Mouse (Mus musculus): ENCODE data around the gene Spata13.

Gene Spata13

DNA sequence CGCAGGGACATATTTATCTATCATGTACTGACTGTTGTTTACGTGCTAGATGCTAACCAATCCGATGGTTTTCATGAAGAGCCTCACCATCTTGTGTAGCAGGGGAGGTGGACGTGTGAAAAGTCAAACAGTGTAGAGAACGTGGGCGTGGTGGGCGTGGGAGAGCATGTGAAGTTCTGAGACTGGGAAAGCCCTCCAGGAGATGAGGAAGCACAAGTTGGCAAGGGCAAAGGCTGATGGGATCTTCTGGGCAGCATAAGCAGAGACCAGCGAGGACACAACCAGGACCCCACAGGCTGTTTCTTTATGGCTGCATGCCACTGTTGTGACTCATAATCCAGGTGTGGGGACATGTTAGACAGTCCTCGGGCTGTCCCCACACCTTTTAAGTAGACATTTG is 5.4 kb downstream of the Spata13 start:
- no peak for DNase-seq (ENCODE audit: low spot score)

DNA sequence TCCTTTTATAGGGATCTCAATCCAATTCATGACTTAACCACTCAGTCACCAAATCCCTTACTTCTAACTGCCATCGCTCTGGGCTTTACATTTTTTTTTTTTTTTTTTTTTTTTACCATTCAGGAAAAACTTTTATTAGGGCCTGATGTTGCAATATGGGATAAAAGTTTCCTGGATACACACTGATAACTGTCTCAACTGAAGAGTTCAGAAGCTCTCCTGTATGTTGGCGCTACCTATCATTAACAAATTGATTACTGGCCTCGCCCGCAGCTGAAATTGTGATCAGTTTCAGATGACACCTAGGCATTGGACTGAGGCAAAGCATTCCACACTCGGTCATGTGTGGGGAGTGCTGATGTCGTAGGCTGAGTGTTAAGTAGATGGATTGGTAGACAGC is 7.3 kb downstream of the Spata13 start:
- no peak for DNase-seq (ENCODE audit: low spot score)

DNA sequence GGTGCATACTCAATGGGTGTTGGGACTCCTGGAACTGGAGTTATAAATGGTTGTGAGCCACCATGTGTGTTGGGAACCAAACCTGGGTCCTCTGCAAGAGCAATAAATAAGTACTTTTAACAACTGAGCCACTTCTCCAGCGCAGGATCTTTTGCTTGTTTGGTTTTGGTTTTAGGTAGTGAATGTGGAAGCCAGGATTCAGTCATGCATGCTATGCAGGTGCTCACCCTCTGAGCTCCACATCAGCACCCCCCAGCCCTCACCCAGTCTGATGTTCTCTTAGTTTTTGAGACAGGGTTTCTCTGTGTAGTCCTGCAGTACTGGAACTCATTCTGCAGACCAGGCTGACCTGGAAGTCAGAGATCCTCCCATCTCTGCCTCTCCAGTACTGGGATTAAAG is 8.3 kb downstream of the Spata13 start:
- DNase-seq (ENCODE audit: low spot score) = no peak

- no peak for DNase-seq (ENCODE audit: low spot score)
Measured at GRCm38 (mm10) chr14:60643098-60643870, 9.5 kb downstream of the Spata13 start.

- no peak for DNase-seq (ENCODE audit: low spot score)
Measured at GRCm38 (mm10) chr14:60646373-60646772, 12.6 kb downstream of the Spata13 start.

DNA sequence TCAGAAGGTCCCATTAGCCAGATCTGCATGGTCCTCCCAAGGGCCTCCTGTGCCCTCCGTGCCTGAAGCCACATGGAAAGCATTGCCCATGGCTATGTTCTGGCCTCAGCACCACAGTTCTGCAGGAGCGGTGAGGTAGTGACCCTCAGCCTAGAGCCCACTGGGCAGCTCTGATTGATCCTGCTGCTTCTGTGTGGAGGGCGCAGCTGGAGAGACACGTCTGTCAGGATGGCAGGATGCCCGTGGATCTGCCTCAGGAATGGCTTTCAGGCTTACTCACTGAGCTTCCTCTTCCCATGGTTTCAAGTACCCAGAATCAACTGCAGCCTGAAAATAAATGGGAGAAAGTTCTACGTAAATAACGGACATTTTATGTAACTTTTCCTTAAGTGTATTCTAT is 14.1 kb downstream of the Spata13 start:
- no peak for DNase-seq (ENCODE audit: low spot score)

GRCm38 (mm10) chr14:60648956-60649355 is 15.2 kb downstream of the Spata13 start:
- no peak for DNase-seq (ENCODE audit: low spot score)

- no peak for DNase-seq (ENCODE audit: low spot score)
Measured at GRCm38 (mm10) chr14:60653184-60653583, 19.4 kb downstream of the Spata13 start.

DNA sequence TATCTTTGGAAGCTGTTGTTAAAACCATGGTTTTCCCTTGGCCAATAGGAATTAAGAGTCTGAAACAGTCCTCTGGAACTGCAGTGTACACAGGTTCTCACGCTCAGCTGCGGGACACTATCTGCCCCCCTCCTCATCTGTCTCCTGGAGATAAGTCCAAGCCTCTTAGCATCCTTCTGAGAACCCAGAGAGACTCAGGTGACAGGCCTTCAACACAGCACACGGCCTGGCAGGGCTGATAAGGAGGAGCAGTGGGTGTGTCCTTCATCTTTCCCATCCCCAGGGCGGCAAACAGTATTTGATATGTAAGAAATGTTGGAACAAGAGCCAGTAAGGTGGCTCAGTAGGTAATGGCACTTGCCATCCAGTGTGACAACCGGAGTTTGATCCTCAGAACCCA is 20.2 kb downstream of the Spata13 start:
- DNase-seq (ENCODE audit: low spot score) = no peak

DNA sequence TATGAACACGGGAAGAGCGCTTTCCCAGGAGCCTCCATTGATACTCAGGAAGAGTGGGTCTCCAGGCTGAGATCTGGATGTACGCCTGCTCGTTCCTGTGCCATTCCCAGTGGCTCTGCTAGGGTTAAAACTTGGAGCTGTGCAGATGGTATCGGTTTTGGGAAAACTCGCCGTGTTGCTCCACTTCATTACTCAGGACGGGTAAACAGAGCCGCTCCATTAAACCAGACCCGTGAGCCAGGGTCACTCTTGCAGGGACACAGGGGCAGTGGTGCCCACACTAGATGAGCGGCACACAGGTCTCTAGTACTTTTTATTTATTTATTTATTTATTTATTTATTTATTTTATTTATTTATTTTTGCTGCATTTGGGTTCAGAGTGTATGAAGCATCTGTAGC is 20.9 kb downstream of the Spata13 start:
- DNase-seq (ENCODE audit: low spot score) = no peak

DNA sequence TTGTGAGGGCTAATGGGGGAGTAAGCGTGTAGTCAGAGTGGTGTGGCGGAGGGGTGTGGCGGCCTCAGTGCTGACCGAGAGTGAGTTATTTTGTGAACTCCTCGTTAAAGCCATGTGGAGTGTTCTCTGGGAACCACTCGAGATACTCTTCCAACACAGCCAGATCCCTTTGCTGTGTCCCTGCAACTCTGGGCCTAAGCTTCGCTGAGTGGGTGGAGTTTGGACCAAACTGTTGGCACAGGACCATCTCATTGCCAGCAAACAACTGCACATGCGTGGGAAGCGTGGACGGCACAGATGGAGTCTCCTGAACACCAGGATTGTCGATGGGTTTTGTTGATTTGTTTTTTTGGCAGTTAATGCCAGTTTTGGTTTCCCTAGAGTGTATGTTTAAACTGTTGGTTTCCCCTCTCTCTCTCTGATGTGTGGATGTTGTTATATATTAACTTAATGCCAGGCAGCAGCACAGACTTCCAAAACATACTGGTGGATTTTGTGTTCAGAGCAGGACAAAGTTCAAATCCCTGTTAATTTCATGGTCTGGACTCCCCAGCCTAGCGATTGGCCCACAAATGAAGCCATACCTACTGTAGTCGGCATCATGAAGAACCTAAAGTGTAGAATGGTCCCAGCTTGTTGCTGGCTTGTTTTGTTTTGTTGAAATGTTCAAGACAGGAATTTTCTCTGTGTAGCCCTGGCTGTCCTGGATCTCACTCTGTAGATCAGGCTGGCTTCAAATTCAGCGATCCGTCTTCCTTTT is 22.3 kb downstream of the Spata13 start:
- DNase-seq (ENCODE audit: low spot score) = peak; percentile 62

GRCm38 (mm10) chr14:60656701-60657085 is 22.9 kb downstream of the Spata13 start:
- DNase-seq (ENCODE audit: low spot score) = no peak

- no peak for DNase-seq (ENCODE audit: low spot score)
Measured at GRCm38 (mm10) chr14:60657891-60658290, 24.1 kb downstream of the Spata13 start.

GRCm38 (mm10) chr14:60659498-60659897 is 25.7 kb downstream of the Spata13 start:
- DNase-seq (ENCODE audit: low spot score) = no peak

GRCm38 (mm10) chr14:60660591-60660990 is 26.8 kb downstream of the Spata13 start:
- DNase-seq (ENCODE audit: low spot score) = no peak

- no peak for DNase-seq (ENCODE audit: low spot score)
Measured at GRCm38 (mm10) chr14:60661281-60661680, 27.5 kb downstream of the Spata13 start.

- no peak for DNase-seq (ENCODE audit: low spot score)
Measured at GRCm38 (mm10) chr14:60663309-60663940, 29.6 kb downstream of the Spata13 start.

DNA sequence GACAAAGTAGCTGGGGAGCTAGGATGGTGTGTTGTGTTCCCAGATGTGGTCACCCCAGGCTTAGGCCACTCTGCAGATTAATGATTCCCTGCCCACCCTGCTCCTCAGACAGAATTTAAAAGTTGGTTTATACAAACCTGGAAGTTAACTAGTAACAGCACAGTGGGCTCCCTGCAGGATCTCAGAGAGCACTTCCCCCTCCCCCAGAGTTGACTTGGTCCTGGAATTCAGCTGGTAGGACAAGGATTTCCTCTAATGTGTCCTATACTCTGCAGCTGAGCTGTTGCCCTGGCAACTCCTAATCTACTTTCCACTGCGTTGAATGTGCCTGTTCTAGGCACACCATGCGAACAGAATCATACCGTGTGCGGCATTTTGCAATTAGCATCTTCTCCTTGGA is 30.8 kb downstream of the Spata13 start:
- no peak for DNase-seq (ENCODE audit: low spot score)

- DNase-seq (ENCODE audit: low spot score) = no peak
Measured at GRCm38 (mm10) chr14:60665263-60665662, 31.5 kb downstream of the Spata13 start.

DNA sequence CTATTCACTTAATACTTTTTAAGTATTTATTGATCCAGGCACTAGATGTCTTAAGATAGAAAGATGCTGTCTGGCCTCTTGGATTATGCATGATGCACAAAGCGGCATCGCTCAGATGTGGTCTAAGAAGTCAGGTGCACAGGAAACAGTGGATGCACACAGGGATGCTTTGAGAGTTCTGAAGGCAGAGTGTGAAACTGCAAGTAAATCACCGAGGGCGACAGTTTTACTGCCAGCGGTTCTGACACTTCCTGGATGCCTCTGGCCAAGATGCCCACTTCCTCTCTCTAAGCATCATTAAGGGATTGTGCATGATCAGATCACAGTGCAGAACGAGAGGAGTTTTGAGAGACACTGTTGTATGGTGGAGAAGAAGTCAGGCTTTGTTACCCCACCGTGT is 32.5 kb downstream of the Spata13 start:
- no peak for DNase-seq (ENCODE audit: low spot score)

DNA sequence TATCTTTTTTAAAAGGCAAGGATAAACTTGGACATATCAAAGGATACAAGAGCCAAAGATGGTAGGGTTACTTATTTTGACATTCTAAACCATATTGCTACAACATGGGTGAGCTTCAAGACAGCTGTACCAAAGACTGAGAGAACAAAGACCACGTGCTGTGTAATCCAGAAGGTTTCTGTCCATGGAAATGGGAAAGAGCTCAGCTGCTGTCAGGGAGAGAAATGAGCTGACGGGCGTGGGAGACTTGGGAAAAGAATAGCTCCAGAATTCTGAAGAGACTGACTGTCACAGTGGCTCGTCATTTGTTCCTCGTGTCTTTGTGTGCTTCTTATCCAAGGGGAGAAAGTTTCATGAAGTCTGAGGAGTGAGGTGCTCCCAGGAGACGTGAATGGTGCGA is 36.4 kb downstream of the Spata13 start:
- DNase-seq (ENCODE audit: low spot score) = no peak

- no peak for DNase-seq (ENCODE audit: low spot score)
Measured at GRCm38 (mm10) chr14:60671504-60671903, 37.7 kb downstream of the Spata13 start.

DNA sequence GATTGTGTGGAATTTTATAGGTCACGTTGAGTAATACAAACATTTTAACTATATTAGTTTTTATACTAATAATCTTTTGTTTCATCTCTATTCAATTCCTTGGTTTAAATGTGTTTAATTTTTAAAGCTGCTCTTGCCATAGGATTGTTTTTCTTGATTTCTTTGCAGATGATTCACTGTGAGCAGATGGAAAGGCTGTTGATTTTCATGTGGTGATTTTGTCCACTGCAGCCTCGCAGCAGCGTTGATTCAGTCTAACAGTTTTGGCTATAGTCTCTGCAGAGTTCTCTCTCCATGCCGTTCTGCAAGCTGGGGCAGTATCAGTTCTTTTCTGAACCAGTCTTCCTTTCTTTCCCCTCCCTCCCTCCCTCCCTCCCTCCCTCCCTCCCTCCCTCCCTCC is 41.9 kb downstream of the Spata13 start:
- no peak for DNase-seq (ENCODE audit: low spot score)

Measured in ovary, postnatal 14 days (tissue).